Comparison of ENCODE assay signal across 12 mouse cellular contexts in the genomic region with DNA sequence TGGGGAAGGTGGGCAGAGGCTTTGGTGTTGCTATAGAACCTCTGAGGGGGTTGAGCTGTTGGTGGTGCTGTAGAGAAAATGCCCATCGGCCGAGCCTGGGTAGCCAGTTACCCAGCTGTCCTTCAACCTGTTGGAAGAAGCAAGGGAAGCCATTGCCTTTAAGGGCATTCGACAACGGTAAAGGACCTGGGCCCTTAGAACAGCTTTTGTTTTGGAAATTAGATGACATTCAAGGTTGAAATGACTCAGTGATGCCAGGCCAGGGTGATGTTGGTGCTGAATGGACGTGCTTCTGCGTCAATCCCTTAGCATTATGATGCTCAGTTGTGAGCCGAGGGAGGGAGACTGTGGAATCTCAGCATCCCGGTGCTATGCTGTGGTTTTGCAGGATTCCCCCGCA.
"Had no signal": no experiment of that assay in that cellular context is flagged by ENCODE, and none has a peak within 500 bp of the region (broad histone marks: within the 10 kb centered on the region; RNA-seq: fewer than 3 reads in every experiment).

No protein-coding gene starts in this region.

- H3K9ac ChIP-seq: limb, embryonic 15.5 days; liver, embryonic 13.5 days; midbrain, embryonic 13.5 days; neural tube, embryonic 15.5 days; stomach, embryonic 15.5 days had no signal

- H3K4me3 ChIP-seq: limb, embryonic 15.5 days; liver, embryonic 13.5 days; midbrain, embryonic 13.5 days; neural tube, embryonic 15.5 days; stomach, embryonic 15.5 days had no signal

- H3K36me3 ChIP-seq: limb, embryonic 15.5 days; liver, embryonic 13.5 days; neural tube, embryonic 15.5 days; stomach, embryonic 15.5 days had no signal

- H3K27me3 ChIP-seq: limb, embryonic 15.5 days; liver, embryonic 13.5 days; midbrain, embryonic 13.5 days; neural tube, embryonic 15.5 days; stomach, embryonic 15.5 days had no signal

- H3K27ac ChIP-seq: kidney, postnatal 0 days; limb, embryonic 15.5 days; liver, embryonic 13.5 days; midbrain, embryonic 13.5 days; neural tube, embryonic 15.5 days; stomach, embryonic 15.5 days had no signal

- H3K4me1 ChIP-seq: liver, embryonic 13.5 days; midbrain, embryonic 13.5 days; stomach, embryonic 15.5 days had no signal

- H3K4me2 ChIP-seq: limb, embryonic 15.5 days; liver, embryonic 13.5 days; midbrain, embryonic 13.5 days; neural tube, embryonic 15.5 days; stomach, embryonic 15.5 days had no signal

- H3K9me3 ChIP-seq: limb, embryonic 15.5 days; liver, embryonic 13.5 days; midbrain, embryonic 13.5 days; neural tube, embryonic 15.5 days; stomach, embryonic 15.5 days had no signal

- DNase-seq: kidney, adult 9 months; kidney, postnatal 36 days; layer of hippocampus, adult 9-11 months; layer of hippocampus, postnatal 36 days; liver, embryonic 13.5 days; lung, adult 18-20 months; right cerebral cortex, adult 18-20 months had no signal
